Mouse (Mus musculus) embryonic facial prominence, embryonic 14.5 days (tissue): Measurements from ENCODE around the gene Nek6. TPM values are rescaled to one million over a fixed set of nuclear protein-coding genes. Genes with fewer than 3 reads are reported as not detected.

Experiments
- ATAC-seq: fragments of 200-750 bp; cut with Nextera tagmentation; 2 replicates; pipeline ENCODE4 v1.8.0; 2017; ENCODE audit warnings: low read depth, moderate number of reproducible peaks, moderate TSS enrichment
- DNase-seq: peaks from one replicate; pipeline ENCODE4 v3.0.0-alpha.2; 2015; ENCODE audit warnings: low spot score
- H3K27ac ChIP-seq: fragments of 300-500 bp; sonication (generic); replicated peaks from 2 replicates; pipeline ENCODE4 v1.5.1; 2014; ENCODE audit warnings: low read depth, mild to moderate bottlenecking, low read length, moderate library complexity
- H3K27me3 ChIP-seq: fragments of 300-500 bp; sonication (generic); replicated peaks from 2 replicates; pipeline ENCODE4 v1.6.1; 2014; ENCODE audit warnings: low read length; ENCODE audit not compliant: control insufficient read depth, insufficient read depth
- H3K36me3 ChIP-seq: fragments of 300-500 bp; sonication (generic); 2 replicates; pipeline ENCODE4 v1.6.1; 2014; ENCODE audit warnings: low read length, mixed read lengths; ENCODE audit not compliant: control insufficient read depth, insufficient read depth
- H3K4me1 ChIP-seq: fragments of 300-500 bp; sonication (generic); 2 replicates; pipeline ENCODE4 v1.6.1; 2014; ENCODE audit warnings: antibody characterized with exemption, low read length; ENCODE audit not compliant: control insufficient read depth, insufficient read depth
- H3K4me2 ChIP-seq: fragments of 300-500 bp; sonication (generic); 2 replicates; pipeline ENCODE4 v1.6.1; 2014; ENCODE audit warnings: low read depth, mild to moderate bottlenecking, low read length, moderate library complexity, mixed read lengths
- H3K4me3 ChIP-seq: fragments of 300-500 bp; sonication (generic); 2 replicates; pipeline ENCODE4 v1.5.1; 2014; ENCODE audit warnings: low read depth, mild to moderate bottlenecking, low read length
- H3K9ac ChIP-seq: fragments of 300-500 bp; sonication (generic); 2 replicates; pipeline ENCODE4 v1.6.1; 2014; ENCODE audit warnings: low read depth, mild to moderate bottlenecking, low read length, moderate library complexity, mixed read lengths
- H3K9me3 ChIP-seq: fragments of 300-500 bp; sonication (generic); 2 replicates; pipeline ENCODE4 v1.6.1; 2016; ENCODE audit warnings: low read length; ENCODE audit not compliant: control insufficient read depth
- WGBS: fragments of 180-500 bp; shearing (Covaris S2); extraction: QIAGEN DNeasy Blood & Tissue Kit; methylation state at CpG from one replicate; pipeline ENCODE4 v1.1.7; 2014; 5-methylcytosine and 5-hydroxymethylcytosine counted together
- polyA plus RNA-seq: library from polyadenylated mRNA; unstranded; fragments of >200 nt; fragmentation: Nextera tagmentation; extraction: Ambion mirVana; gene quantifications from 2 replicates; pipeline ENCODE4 v1.2.1, GENCODE M21; 2014

Nek6 gene
- polyA plus RNA-seq, 1 experiment from 2014 or later, result 95.1 TPM

- no peak overlapping the region; the same call in 1 of the 2 replicates for H3K9ac ChIP-seq
- ATAC-seq (no peak), DNase-seq (no peak)
- H3K36me3 ChIP-seq, result no peaks in the 10 kb centered on the region
- no peak overlapping the region for H3K4me3 ChIP-seq
- WGBS, result 62% methylated on average over 7 of the region's 7 CpGs
- H3K27me3 ChIP-seq, result no peaks in the 10 kb centered on the region
- H3K27ac ChIP-seq, result no peak overlapping the region
- peaks cover 35% of the 10 kb centered on the region for H3K4me1 ChIP-seq
- H3K4me2 ChIP-seq, result no peak overlapping the region
- no peaks in the 10 kb centered on the region for H3K9me3 ChIP-seq
These were observed 3.0 kb downstream of the Nek6 start for GRCm38 (mm10) chr2:38514411-38514810.

DNA sequence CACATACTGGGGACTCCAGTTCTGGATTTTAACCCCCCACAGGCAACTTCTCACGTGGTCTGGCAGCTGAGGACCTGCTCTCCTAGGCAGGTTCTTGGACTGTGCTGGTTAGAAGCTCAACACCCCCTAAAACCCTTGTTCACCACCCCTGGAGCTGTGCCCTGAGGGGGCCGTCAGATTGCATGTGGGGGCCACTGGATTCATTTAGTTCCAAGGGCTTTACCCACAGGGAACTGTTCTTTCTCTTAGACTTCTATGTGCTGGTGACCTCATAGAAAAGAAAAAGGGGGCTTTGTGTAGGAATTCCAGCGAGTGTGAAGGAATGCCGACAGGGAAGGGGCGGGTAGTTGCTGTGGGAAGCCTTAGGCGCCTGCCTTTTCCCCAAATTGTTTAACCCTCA, 4.0 kb downstream of the Nek6 start:
- peak overlapping the region; percentile 10; the same call in 1 of the 2 replicates for H3K4me2 ChIP-seq
- H3K27me3 ChIP-seq, result no peaks in the 10 kb centered on the region
- WGBS, result 15% methylated on average over 6 of the region's 6 CpGs
- no peaks in the 10 kb centered on the region for H3K36me3 ChIP-seq
- H3K4me1 ChIP-seq, result peaks cover 43% of the 10 kb centered on the region
- ATAC-seq (peak; percentile 34; the same call in 1 of the 2 replicates), DNase-seq (peak; percentile 73)
- H3K9ac ChIP-seq, result no peak overlapping the region
- no peak overlapping the region for H3K4me3 ChIP-seq
- no peaks in the 10 kb centered on the region for H3K9me3 ChIP-seq
- peak overlapping the region; percentile 46 for H3K27ac ChIP-seq

GRCm38 (mm10) chr2:38516471-38516870, 5.0 kb downstream of the Nek6 start:
- no peak overlapping the region for H3K4me3 ChIP-seq
- no peak overlapping the region for H3K9ac ChIP-seq
- H3K27me3 ChIP-seq, result no peaks in the 10 kb centered on the region
- H3K4me2 ChIP-seq, result no peak overlapping the region
- no peak overlapping the region; the same call in 1 of the 2 replicates for H3K27ac ChIP-seq
- 75% methylated on average over 3 of the region's 3 CpGs for WGBS
- DNase-seq, result no peak
- no peak for ATAC-seq
- peaks cover 53% of the 10 kb centered on the region for H3K4me1 ChIP-seq
- H3K36me3 ChIP-seq, result no peaks in the 10 kb centered on the region
- H3K9me3 ChIP-seq, result no peaks in the 10 kb centered on the region

DNA sequence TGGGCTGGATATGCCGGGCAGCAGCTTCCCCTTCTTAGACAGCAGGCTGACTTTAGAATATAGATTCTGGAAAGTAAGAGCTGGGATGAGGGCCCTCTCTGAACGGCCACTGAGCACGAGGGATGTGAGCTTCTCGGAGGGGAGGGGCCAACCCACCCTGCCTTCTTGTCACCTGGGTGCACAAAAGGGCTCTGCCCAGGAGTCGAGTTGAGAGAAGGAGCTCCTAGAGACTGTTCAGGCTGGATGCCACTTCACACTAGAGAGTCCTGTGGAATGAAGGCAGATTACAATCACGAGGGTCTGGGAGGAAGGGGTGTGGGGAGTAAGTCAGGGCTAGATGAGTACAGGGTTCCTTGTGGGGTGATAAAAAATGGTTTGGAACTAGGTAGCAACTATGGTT, 5.6 kb downstream of the Nek6 start:
- H3K9me3 ChIP-seq, result no peaks in the 10 kb centered on the region
- no peak for ATAC-seq
- no peak overlapping the region for H3K9ac ChIP-seq
- no peaks in the 10 kb centered on the region for H3K36me3 ChIP-seq
- H3K27me3 ChIP-seq, result no peaks in the 10 kb centered on the region
- no peak for DNase-seq
- H3K4me1 ChIP-seq, result peaks cover 58% of the 10 kb centered on the region
- H3K27ac ChIP-seq, result no peak overlapping the region
- no peak overlapping the region for H3K4me2 ChIP-seq
- WGBS, result 63% methylated on average over 6 of the region's 6 CpGs
- H3K4me3 ChIP-seq, result no peak overlapping the region

GRCm38 (mm10) chr2:38518719-38519118, 7.3 kb downstream of the Nek6 start:
- ATAC-seq (no peak), DNase-seq (no peak)
- no peak overlapping the region for H3K9ac ChIP-seq
- WGBS, result 86% methylated on average over 5 of the region's 5 CpGs
- no peak overlapping the region for H3K4me2 ChIP-seq
- H3K36me3 ChIP-seq, result no peaks in the 10 kb centered on the region
- no peaks in the 10 kb centered on the region for H3K27me3 ChIP-seq
- H3K9me3 ChIP-seq, result no peaks in the 10 kb centered on the region
- no peak overlapping the region for H3K4me3 ChIP-seq
- no peak overlapping the region for H3K27ac ChIP-seq
- peaks cover 60% of the 10 kb centered on the region for H3K4me1 ChIP-seq

DNA sequence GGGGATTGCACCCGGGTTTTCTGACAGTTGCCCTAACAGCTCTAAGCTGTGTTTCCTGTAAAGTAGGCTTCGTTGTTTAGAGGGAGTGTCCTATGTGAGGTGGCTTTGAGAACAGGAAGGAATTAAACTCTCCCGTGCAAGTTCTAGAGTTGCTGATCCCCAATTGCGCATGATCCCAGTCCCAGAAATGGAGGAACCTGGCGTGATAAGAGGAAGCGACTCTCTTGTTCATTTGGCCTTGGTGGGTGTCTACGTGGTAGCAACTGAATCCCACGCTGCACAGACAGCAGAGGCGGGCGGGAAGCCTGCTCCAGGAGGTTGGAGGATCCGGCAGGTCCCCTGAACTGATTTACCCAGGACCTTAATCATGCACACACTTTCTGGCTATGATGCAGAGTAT, 8.5 kb downstream of the Nek6 start:
- 70% methylated on average over 11 of the region's 11 CpGs for WGBS

DNA sequence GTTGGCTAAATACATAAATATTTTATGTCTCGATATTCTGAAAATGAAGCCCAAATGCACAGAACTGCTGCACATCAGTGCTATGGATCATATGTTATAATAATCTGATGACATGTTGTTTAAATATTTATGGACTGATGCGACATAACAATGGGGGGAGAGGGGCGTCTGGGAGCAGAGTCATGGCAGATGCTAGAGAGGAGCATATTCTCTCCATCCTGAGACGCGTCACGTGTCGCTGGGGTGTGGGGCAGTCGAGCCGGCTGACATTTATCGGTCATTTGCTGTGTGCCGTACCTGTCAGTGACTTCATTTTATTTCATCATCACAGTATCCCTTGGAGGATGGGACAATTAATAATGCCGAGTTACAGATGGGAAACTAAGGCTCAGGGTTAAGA, 10.2 kb downstream of the Nek6 start:
- Histone ChIP-seq H3K4me1 (peaks cover 35% of the 10 kb centered on the region), H3K9ac (no peak overlapping the region), H3K36me3 (no peaks in the 10 kb centered on the region), H3K9me3 (no peaks in the 10 kb centered on the region), H3K4me3 (no peak overlapping the region), H3K27ac (no peak overlapping the region), H3K4me2 (no peak overlapping the region), H3K27me3 (no peaks in the 10 kb centered on the region)
- 71% methylated on average over 12 of the region's 12 CpGs for WGBS
- no peak for ATAC-seq
- DNase-seq, result no peak

More for the DNA sequence above, 8.5 kb downstream of the Nek6 start:
- no peak for ATAC-seq
- H3K9ac ChIP-seq, result no peak overlapping the region
- H3K4me3 ChIP-seq, result no peak overlapping the region
- no peaks in the 10 kb centered on the region for H3K36me3 ChIP-seq
- no peak for DNase-seq
- H3K4me1 ChIP-seq, result peaks cover 49% of the 10 kb centered on the region
- no peak overlapping the region for H3K27ac ChIP-seq
- H3K4me2 ChIP-seq, result no peak overlapping the region
- no peaks in the 10 kb centered on the region for H3K27me3 ChIP-seq
- H3K9me3 ChIP-seq, result no peaks in the 10 kb centered on the region

GRCm38 (mm10) chr2:38522354-38522753, 10.9 kb downstream of the Nek6 start:
- no peaks in the 10 kb centered on the region for H3K36me3 ChIP-seq
- no peak for ATAC-seq
- no peak overlapping the region for H3K27ac ChIP-seq
- peaks cover 35% of the 10 kb centered on the region for H3K4me1 ChIP-seq
- WGBS, result 31% methylated on average over 2 of the region's 2 CpGs
- DNase-seq, result peak; percentile 53
- H3K9me3 ChIP-seq, result no peaks in the 10 kb centered on the region
- no peaks in the 10 kb centered on the region for H3K27me3 ChIP-seq
- no peak overlapping the region for H3K4me3 ChIP-seq
- H3K4me2 ChIP-seq, result no peak overlapping the region
- no peak overlapping the region for H3K9ac ChIP-seq

- H3K4me2 ChIP-seq, result no peak overlapping the region
- H3K27ac ChIP-seq, result no peak overlapping the region
- no peaks in the 10 kb centered on the region for H3K27me3 ChIP-seq
- no peaks in the 10 kb centered on the region for H3K9me3 ChIP-seq
- H3K9ac ChIP-seq, result no peak overlapping the region
- no peak for DNase-seq
- H3K4me1 ChIP-seq, result peaks cover 33% of the 10 kb centered on the region
- no peaks in the 10 kb centered on the region for H3K36me3 ChIP-seq
- ATAC-seq, result no peak
- no peak overlapping the region for H3K4me3 ChIP-seq
- WGBS, result 89% methylated on average over 10 of the region's 10 CpGs
These were observed 12.5 kb downstream of the Nek6 start for GRCm38 (mm10) chr2:38523781-38524445.
